Mouse (Mus musculus): Measurements from ENCODE around the gene Fndc8.

DNA sequence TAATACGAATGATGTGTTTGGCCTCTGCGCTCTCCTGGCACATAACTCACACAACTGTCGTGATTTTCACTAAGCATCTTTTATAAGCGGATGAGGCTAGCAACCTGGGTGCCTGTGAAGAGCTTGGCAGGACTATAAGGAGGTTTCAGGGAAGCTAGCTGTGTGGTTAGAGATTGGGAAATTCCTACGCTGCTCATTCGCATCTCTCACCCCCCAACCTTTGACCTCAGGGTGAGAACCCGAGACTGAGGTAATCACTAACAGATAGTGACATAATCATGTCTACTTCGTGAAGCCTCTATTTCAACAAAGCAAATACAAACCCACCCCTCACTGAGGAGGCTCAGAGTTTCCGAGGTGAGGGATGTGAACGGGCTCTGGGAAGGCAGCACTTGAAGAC is 28.8 kb downstream of the Fndc8 start:
- TF ChIP-seq CTCF (IDR thresholded peaks at IDR 0.05; ENCODE audit: insufficient read depth, low read depth, low read length) (no peak), POLR2A (IDR thresholded peaks at IDR 0.05; ENCODE audit: insufficient read depth, low read depth, low read length) (no peak)

Measured in olfactory bulb, adult 2 months (tissue).